Mouse (Mus musculus): ENCODE measurements around the gene Spn. TPM values are rescaled to one million over a fixed set of nuclear protein-coding genes. Genes with fewer than 3 reads are reported as not detected.
A peak's percentile ranks its signal among the peaks of the same experiment; 100 is the strongest.

Spn gene
- total and polyA plus RNA-seq, 3 experiments = 135 to 184 (median 169) TPM

DNA sequence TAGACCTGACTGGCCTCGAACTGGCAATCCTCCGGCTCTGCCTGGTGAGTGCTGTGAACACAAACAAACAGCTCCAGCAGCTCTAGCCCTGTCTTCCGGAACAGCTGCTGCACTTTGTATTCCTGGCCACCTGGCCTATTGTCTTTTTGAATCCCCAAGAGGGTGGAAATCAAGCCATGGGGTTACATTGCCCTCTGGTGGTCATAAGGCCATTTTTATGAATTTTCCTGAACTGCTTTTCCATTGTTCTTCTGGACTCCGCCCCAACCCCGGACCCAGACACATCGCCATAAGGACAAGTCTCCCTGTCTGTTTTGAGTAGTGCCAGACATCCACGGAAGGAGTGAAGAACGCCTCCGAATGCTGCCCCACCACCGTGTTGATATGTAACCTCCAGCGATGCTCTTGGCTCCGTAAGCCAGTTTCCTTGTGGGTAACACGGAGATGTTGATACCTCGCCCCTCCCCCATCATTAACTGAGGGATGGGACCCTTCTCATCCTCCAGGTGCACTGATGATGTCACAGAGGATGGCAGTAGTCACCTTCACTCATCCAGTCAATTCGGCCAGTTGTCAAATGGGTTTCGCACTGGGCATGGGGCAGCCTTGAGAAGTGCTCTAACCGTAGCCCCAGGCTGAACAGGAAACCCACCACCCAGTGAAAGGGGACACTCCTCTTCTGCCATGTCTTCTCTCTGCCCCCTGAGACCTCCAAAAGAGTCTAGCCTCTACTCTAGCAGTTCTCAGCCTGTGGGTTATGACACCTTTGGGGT, 32.9 kb downstream of the Spn start (continued):
- peak; percentile 36; the same call in 1 of the 2 replicates for TF ChIP-seq ETS1 (IDR thresholded peaks at IDR 0.05; ENCODE audit: low read depth, low read length)
- TF ChIP-seq HCFC1 (IDR thresholded peaks at IDR 0.05; ENCODE audit: low read depth, low read length) = peak; percentile 42; the same call in 1 of the 2 replicates
- 0 out of 2 replicates have a peak, but pooled peaks have one; percentile 23 for TF ChIP-seq USF1 (IDR thresholded peaks at IDR 0.05; ENCODE audit: low read depth, low read length)
- no peak for TF ChIP-seq POLR2AphosphoS5 (IDR thresholded peaks at IDR 0.05; ENCODE audit: borderline replicate concordance, low read depth, low read length)
- TF ChIP-seq JUND (IDR thresholded peaks at IDR 0.05; ENCODE audit: low read depth, low read length) = no peak
- TF ChIP-seq RCOR1 (IDR thresholded peaks at IDR 0.05; ENCODE audit: low read depth, low read length) = no peak

- H3K36me3 ChIP-seq (ENCODE audit: control insufficient read depth in 1 of 2, insufficient read depth in 2 of 2, low read length in 2 of 2) = peaks cover 0 to 5% of the 10 kb centered on the region in 2 experiments; a peak in 1 of 4 replicates
- H3K79me2 ChIP-seq (ENCODE audit: control insufficient read depth, insufficient read depth, low read length, poor library complexity) = no peaks in the 10 kb centered on the region
- peak; percentile 59 for DNase-seq (ENCODE audit: low read depth, low spot score)
- 0 out of 2 replicates have a peak overlapping the region, but pooled peaks have one; percentile 1 for H3K27ac ChIP-seq (ENCODE audit: control insufficient read depth, low read depth, low read length)
- no peak overlapping the region for H3K9ac ChIP-seq (ENCODE audit: control insufficient read depth, low read depth, low read length, poor library complexity, severe bottlenecking)
- no peaks in the 10 kb centered on the region for H3K27me3 ChIP-seq (ENCODE audit: control insufficient read depth in 1 of 2, insufficient read depth in 2 of 2, low read length in 2 of 2)
- peaks cover 4 to 11% of the 10 kb centered on the region in 2 experiments; a peak in 3 of 4 replicates for H3K4me1 ChIP-seq (ENCODE audit: control insufficient read depth in 1 of 2, insufficient read depth in 2 of 2, low read length in 2 of 2)
- H3K4me3 ChIP-seq (ENCODE audit: control insufficient read depth in 1 of 2, insufficient read depth in 1 of 2, low read depth in 2 of 2, low read length in 2 of 2) = no peak overlapping the region
- H3K9me3 ChIP-seq (replicated peaks; ENCODE audit: insufficient read depth, low read length) = no peaks in the 10 kb centered on the region
- TF ChIP-seq SMC3 (IDR thresholded peaks at IDR 0.05; ENCODE audit: low read depth, low read length) = peak; percentile 48
- peak in 2 of 3 experiments; percentile 26 to 48; a peak in 2 of 6 replicates for TF ChIP-seq CTCF (IDR thresholded peaks at IDR 0.05 in 2 of 3, conservative IDR thresholded peaks at IDR 0.05 in 1 of 3; ENCODE audit: control insufficient read depth in 1 of 3, insufficient read depth in 1 of 3, low read depth in 2 of 3, low read length in 3 of 3, poor library complexity in 1 of 3, severe bottlenecking in 1 of 3)
- TF ChIP-seq GABPA (IDR thresholded peaks at IDR 0.05; ENCODE audit: low read depth, low read length) = no peak
- TF ChIP-seq RAD21 (IDR thresholded peaks at IDR 0.05; ENCODE audit: low read depth, low read length) = peak; percentile 30
- no peak for TF ChIP-seq CHD1 (IDR thresholded peaks at IDR 0.05; ENCODE audit: low read depth, low read length)
Observed at GRCm38 (mm10) chr7:127103960-127104359, 33.7 kb downstream of the Spn start.

DNA sequence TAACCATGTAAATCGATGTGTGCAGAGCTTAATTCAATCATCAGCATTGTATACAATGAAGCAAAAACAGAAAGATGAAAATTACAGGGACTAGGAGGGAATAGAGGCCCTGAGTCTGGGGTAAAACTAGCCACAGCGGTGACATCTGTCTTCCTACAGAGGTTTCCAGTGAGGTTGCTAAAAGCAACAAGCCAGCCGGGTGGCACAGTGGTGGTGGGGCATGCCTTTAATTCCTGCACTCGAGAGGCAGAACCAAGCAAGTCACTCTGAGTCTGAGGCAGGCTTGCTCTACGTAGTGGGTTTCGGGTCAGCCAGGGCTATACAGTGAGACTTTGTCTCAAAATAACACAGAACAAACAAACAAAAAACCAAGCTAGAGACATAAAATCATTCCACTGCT, 35.5 kb downstream of the Spn start:
- Histone ChIP-seq H3K9me3 (replicated peaks; ENCODE audit: insufficient read depth, low read length) (no peaks in the 10 kb centered on the region), H3K4me1 (ENCODE audit: control insufficient read depth in 1 of 2, insufficient read depth in 2 of 2, low read length in 2 of 2) (peaks cover 4 to 11% of the 10 kb centered on the region in 2 experiments; a peak in 3 of 4 replicates), H3K9ac (ENCODE audit: control insufficient read depth, low read depth, low read length, poor library complexity, severe bottlenecking) (no peak overlapping the region), H3K4me3 (ENCODE audit: control insufficient read depth in 1 of 2, insufficient read depth in 1 of 2, low read depth in 2 of 2, low read length in 2 of 2) (no peak overlapping the region), H3K27ac (ENCODE audit: control insufficient read depth, low read depth, low read length) (no peak overlapping the region), H3K36me3 (ENCODE audit: control insufficient read depth in 1 of 2, insufficient read depth in 2 of 2, low read length in 2 of 2) (peaks cover 0 to 5% of the 10 kb centered on the region in 2 experiments; a peak in 1 of 4 replicates), H3K79me2 (ENCODE audit: control insufficient read depth, insufficient read depth, low read length, poor library complexity) (no peaks in the 10 kb centered on the region), H3K27me3 (ENCODE audit: control insufficient read depth in 1 of 2, insufficient read depth in 2 of 2, low read length in 2 of 2) (no peaks in the 10 kb centered on the region)
- no peak for DNase-seq (ENCODE audit: low read depth, low spot score)
- no peak for TF ChIP-seq UBTF (IDR thresholded peaks at IDR 0.05; ENCODE audit: borderline replicate concordance, insufficient read depth, low read depth, low read length)
- no peak for TF ChIP-seq MXI1 (IDR thresholded peaks at IDR 0.05; ENCODE audit: low read depth, low read length)
- no peak for TF ChIP-seq BHLHE40 (IDR thresholded peaks at IDR 0.05; ENCODE audit: borderline replicate concordance, low read depth, low read length)
- TF ChIP-seq SMC3 (IDR thresholded peaks at IDR 0.05; ENCODE audit: low read depth, low read length) = no peak
- TF ChIP-seq TCF12 (IDR thresholded peaks at IDR 0.05; ENCODE audit: low read depth, low read length) = no peak
- no peak for TF ChIP-seq NRF1 (IDR thresholded peaks at IDR 0.05; ENCODE audit: insufficient read depth, low read depth, low read length, poor library complexity, severe bottlenecking)
- no peak for TF ChIP-seq NELFE (IDR thresholded peaks at IDR 0.05; ENCODE audit: low read depth, low read length)
- no peak for TF ChIP-seq KAT2A (conservative IDR thresholded peaks at IDR 0.05; ENCODE audit: low read depth, low read length)
- no peak for TF ChIP-seq EP300 (IDR thresholded peaks at IDR 0.05; ENCODE audit: low read depth in 1 of 2, low read length in 2 of 2)
- no peak for TF ChIP-seq MYC (IDR thresholded peaks at IDR 0.05; ENCODE audit: low read depth, low read length)
- no peak for TF ChIP-seq SIN3A (IDR thresholded peaks at IDR 0.05; ENCODE audit: low read length)
- no peak for TF ChIP-seq HCFC1 (IDR thresholded peaks at IDR 0.05; ENCODE audit: low read depth, low read length)
- TF ChIP-seq MEF2A (IDR thresholded peaks at IDR 0.05; ENCODE audit: extremely low read depth, insufficient replicate concordance, low read depth, low read length, poor library complexity, severe bottlenecking) = no peak
- TF ChIP-seq MAZ (IDR thresholded peaks at IDR 0.05; ENCODE audit: low read depth, low read length) = no peak
- TF ChIP-seq CHD2 (IDR thresholded peaks at IDR 0.05; ENCODE audit: low read length) = no peak
- TF ChIP-seq USF2 (IDR thresholded peaks at IDR 0.05; ENCODE audit: borderline replicate concordance in 1 of 2, insufficient read depth in 1 of 2, low read depth in 1 of 2, low read length in 2 of 2) = no peak
